Mouse (Mus musculus) right cerebral cortex, postnatal 10 days (tissue): ENCODE results near the gene Fitm1.
A peak's percentile ranks its signal among the peaks of the same experiment; 100 is the strongest.

Source experiments
- DNase-seq, 2 experiments: peaks; one replicate each; pipeline ENCODE4 v3.0.0; 2021; ENCODE audit warnings: low spot score in 2 of 2

Fitm1 gene

DNA sequence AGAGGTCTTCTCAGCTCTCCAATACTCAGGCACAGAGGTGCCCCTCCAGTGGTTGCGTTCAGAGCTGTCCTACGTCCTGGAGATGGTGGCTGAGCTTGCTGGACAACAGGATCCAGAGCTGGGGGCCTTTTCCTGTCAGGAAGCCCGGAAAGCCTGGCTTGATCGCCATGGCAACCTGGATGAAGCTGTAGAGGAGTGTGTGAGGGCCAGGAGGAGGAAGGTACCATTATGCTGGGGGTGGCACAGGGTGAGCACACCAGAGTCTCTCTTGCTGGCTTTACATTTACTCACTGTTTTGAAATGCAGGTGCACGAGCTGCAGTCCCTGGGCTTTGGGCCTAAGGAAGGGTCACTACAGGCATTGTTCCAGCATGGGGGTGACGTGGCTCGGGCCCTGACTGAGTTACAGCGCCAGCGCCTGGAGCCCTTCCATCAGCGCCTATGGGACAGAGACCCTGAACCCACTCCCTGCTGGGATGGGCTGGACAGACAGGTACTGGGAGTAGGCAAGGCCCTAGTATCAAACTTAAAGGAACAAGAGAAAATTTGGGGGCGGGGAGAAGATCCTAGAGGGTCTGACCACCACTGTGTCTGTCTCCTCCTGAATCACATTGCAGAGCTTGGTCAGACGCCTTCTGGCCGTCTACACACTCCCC is 20.7 kb downstream of the Fitm1 start:
- DNase-seq: peak; percentile 70 to 77

GRCm38 (mm10) chr14:55598521-55599390 is 23.3 kb downstream of the Fitm1 start:
- no peak for DNase-seq

DNA sequence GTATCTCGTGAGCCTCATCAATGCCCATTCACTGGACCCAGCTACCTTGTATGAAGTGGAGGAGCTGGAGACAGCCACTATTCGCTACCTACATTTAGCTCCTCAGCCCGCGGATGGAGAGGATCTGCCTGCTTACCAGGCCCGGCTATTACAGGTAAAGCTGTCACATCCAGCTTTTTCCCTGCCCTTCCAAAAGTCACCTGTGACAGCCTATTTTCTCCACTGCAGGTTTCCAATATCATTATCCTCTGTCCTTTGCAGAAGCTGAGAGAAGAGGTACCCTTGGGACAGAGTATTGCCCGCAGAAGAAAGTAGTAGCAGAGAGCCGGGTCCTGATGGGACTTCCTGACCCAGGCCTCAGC is 27.8 kb downstream of the Fitm1 start, which contains the start of gene Irf9:
Gene Irf9 (plus strand): TSS at position 301 of the 362 bp plus-strand sequence.
- DNase-seq: no peak

DNA sequence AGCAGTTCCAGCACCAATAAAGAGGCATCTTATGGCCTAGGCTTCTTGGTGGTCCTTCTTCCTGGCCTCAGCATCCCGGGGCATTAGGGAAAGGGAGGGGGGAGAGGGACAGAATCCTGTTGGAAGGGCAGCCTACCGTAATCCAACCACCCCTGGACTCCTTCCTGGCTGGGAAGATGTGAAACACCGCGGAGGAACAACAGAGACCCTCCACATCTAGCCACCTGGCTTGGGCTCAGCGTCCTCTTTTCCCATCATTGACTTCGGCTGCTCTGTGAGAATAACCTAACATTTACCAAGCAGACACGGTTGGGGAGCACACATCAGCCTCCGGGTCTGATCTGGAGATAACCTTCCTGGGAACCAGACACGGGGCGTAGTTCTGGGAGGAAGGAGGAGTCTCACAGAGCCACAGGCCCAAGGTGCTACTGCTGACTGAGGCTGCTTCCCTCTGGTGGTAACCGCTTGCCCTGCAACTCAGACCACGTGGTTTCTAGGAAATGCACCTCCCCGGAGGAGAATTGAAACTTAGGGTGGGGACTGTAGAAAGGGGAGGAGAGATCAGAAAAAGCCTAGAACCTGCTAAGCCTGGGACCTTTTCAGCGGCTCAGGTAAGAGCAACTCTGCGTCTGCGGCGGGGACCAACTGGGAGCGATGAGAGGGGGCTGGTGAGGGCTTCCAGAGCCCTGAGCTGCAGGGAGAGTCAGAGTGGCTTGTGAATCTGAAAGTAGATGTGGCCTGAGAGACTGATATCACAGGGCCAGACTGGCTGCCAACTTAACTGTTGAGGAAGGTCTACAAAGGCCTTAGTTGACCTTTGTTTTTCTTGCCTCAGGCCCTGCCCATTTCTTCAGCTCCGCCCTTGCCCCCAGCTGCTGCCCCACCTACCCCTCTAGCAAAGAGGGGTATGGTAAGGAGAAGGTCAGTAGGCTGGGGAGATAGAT is 28.5 kb downstream of the Fitm1 start:
- peak; percentile 91 to 94 for DNase-seq

DNA sequence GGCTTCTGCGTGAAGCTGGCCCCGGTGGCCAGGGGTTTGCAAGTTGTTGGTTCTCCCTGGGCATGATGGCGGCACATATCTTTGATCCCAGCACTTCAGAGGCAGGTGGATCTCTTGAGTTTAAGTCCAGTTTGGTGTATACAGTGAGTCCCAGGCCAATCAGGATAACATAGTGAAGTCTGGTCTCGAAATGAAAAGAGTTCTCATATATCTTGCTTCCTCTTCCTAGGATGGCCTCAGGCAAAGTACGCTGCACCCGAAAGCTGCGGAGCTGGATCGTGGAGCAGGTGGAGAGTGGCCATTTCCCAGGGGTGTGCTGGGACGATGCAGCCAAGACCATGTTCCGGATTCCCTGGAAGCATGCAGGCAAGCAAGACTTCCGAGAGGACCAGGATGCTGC is 29.4 kb downstream of the Fitm1 start:
- DNase-seq: no peak

GRCm38 (mm10) chr14:55605743-55606459 is 30.5 kb downstream of the Fitm1 start:
- no peak for DNase-seq

GRCm38 (mm10) chr14:55608339-55608738 is 32.9 kb downstream of the Fitm1 start:
- no peak for DNase-seq

GRCm38 (mm10) chr14:55613346-55613745 is 37.9 kb downstream of the Fitm1 start:
- no peak for DNase-seq

DNA sequence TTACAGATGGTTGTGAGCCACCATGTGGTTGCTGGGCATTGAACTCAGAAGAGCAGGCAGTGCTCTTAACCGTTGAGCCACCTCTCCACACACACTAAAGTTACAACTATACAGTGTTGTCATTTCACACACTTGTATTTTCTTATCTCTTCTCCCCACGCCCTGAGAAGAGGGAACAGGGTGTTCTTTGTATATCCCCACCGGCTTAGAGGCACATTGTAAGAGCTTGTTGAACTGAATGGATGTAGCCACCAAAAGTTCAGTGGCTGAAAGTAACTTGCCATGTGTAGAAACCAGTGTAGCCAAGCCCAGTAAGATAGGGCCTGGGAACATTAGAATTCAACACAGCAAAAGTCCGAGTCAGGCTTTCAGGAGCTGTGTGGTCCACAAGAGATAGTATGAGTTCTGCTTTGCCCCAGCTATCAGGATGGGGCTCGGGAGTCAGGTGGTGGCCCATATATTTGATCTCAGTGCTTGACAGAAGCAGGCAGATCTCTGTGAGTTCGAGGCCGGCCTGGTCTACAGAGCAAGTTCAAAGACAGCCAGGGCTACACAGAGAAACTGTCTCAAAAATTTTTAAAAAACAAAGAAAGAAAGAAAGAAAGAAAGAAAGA is 39.3 kb downstream of the Fitm1 start:
- no peak for DNase-seq

- no peak for DNase-seq
Observed at GRCm38 (mm10) chr14:55615876-55616275, 40.5 kb downstream of the Fitm1 start.

- no peak for DNase-seq
Observed at GRCm38 (mm10) chr14:55616844-55617243, 41.4 kb downstream of the Fitm1 start.

- DNase-seq: no peak
Observed at GRCm38 (mm10) chr14:55617822-55618221, 42.4 kb downstream of the Fitm1 start, which contains the start of gene Rec8. TSS of gene Rec8 (plus strand) at chr14:55618037.

DNA sequence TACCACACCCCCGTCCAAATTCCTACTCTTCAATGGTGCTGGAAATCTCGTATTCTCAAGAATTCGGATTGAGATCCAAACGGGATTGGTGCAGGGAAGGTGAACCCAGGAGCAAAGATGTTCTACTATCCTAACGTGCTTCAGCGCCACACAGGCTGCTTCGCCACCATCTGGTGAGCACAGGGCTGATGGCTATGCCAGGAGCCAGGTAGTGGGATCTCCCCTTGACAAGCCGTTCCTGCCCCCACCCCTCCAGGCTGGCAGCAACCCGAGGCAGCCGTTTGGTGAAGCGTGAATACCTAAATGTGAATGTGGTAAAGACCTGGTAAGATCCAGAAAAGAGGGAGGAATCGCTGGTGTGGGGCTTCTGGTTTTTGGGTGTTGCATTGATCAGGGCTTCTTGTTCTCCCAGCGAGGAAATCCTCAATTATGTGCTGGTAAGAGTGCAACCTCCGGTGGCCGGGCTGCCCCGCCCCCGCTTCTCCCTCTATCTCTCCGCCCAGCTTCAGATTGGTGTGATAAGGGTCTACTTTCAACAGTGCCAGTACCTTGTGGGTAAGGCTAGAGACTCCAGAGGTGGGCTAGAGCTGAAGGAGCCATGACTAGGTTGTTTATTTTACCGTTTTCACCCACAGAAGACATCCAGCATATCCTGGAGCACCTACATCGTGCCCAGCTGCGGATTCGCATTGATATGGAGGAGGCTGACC is 43.2 kb downstream of the Fitm1 start:
- no peak for DNase-seq
